Mouse (Mus musculus): ENCODE measurements at regions not wholly inside any gene's neighbourhood (a gene's known extent, or its start where the extent isn't known, plus 50 kb on each side); places are given as distances from the start of the nearest gene placed in this dataset.

GRCm38 (mm10) chr8:35237279-35237678 lies 528.3 kb upstream of the Gm19410 start:
- DNase-seq (ENCODE audit: low spot score): no peak

- DNase-seq (ENCODE audit: low spot score): no peak
Observed at GRCm38 (mm10) chr8:35240884-35241283, 524.7 kb upstream of the Gm19410 start.

GRCm38 (mm10) chr8:35243555-35243954 lies 522.0 kb upstream of the Gm19410 start:
- no peak for DNase-seq (ENCODE audit: low spot score)

GRCm38 (mm10) chr8:35249747-35250375 lies 515.7 kb upstream of the Gm19410 start:
- no peak for DNase-seq (ENCODE audit: low spot score)

GRCm38 (mm10) chr8:35250641-35251040 lies 514.9 kb upstream of the Gm19410 start:
- DNase-seq (ENCODE audit: low spot score): no peak

- no peak for DNase-seq (ENCODE audit: low spot score)
Observed at GRCm38 (mm10) chr8:35253946-35254345, 511.6 kb upstream of the Gm19410 start.

GRCm38 (mm10) chr8:35255327-35255726 lies 510.3 kb upstream of the Gm19410 start:
- DNase-seq (ENCODE audit: low spot score): no peak

- DNase-seq (ENCODE audit: low spot score): no peak
Observed at GRCm38 (mm10) chr8:35256958-35257357, 508.6 kb upstream of the Gm19410 start.

- no peak for DNase-seq (ENCODE audit: low spot score)
Observed at GRCm38 (mm10) chr8:35268221-35268620, 497.4 kb upstream of the Gm19410 start.

- no peak for DNase-seq (ENCODE audit: low spot score)
Observed at GRCm38 (mm10) chr8:35268986-35269385, 496.6 kb upstream of the Gm19410 start.

- DNase-seq (ENCODE audit: low spot score): no peak
Observed at GRCm38 (mm10) chr8:35275972-35276371, 489.6 kb upstream of the Gm19410 start.

- DNase-seq (ENCODE audit: low spot score): no peak
Observed at GRCm38 (mm10) chr8:35276460-35276859, 489.1 kb upstream of the Gm19410 start.

- DNase-seq (ENCODE audit: low spot score): no peak
Observed at GRCm38 (mm10) chr8:35278946-35279345, 486.6 kb upstream of the Gm19410 start.

GRCm38 (mm10) chr8:35280741-35281140 lies 484.8 kb upstream of the Gm19410 start:
- no peak for DNase-seq (ENCODE audit: low spot score)

- no peak for DNase-seq (ENCODE audit: low spot score)
Observed at GRCm38 (mm10) chr8:35283366-35283765, 482.2 kb upstream of the Gm19410 start.

GRCm38 (mm10) chr8:35289018-35289417 lies 476.6 kb upstream of the Gm19410 start:
- no peak for DNase-seq (ENCODE audit: low spot score)

- DNase-seq (ENCODE audit: low spot score): no peak
Observed at GRCm38 (mm10) chr8:35289967-35290366, 475.6 kb upstream of the Gm19410 start.

GRCm38 (mm10) chr8:35293437-35294126 lies 472.0 kb upstream of the Gm19410 start:
- DNase-seq (ENCODE audit: low spot score): no peak

GRCm38 (mm10) chr8:35296936-35297335 lies 468.7 kb upstream of the Gm19410 start:
- no peak for DNase-seq (ENCODE audit: low spot score)

GRCm38 (mm10) chr8:35299088-35299487 lies 466.5 kb upstream of the Gm19410 start:
- no peak for DNase-seq (ENCODE audit: low spot score)

- no peak for DNase-seq (ENCODE audit: low spot score)
Observed at GRCm38 (mm10) chr8:35300359-35300758, 465.2 kb upstream of the Gm19410 start.

- DNase-seq (ENCODE audit: low spot score): no peak
Observed at GRCm38 (mm10) chr8:35300881-35301521, 464.6 kb upstream of the Gm19410 start.

GRCm38 (mm10) chr8:35302856-35303255 lies 462.7 kb upstream of the Gm19410 start:
- DNase-seq (ENCODE audit: low spot score): no peak

Data from ovary, postnatal 14 days (tissue).